Mouse (Mus musculus): ENCODE results near the gene Nfe2l2.

- no peak for TF ChIP-seq GATA1 (IDR thresholded peaks at IDR 0.05; ENCODE audit: borderline replicate concordance, low read length)
- TF ChIP-seq FLI1 (IDR thresholded peaks at IDR 0.05; ENCODE audit: low read length): no peak
Measured at GRCm38 (mm10) chr2:75734196-75734865, 29.9 kb upstream of the Nfe2l2 start.
